Mouse (Mus musculus) c-Kit-positive CD71-negative TER-119-negative erythroid progenitor cells, embryonic 14.5 days (primary cell): Measurements from ENCODE around the gene Slc35a1.
"Not testable (repeated sequence)": the region's sequence is repeated elsewhere in the genome, so short reads cannot be mapped to it uniquely, and the experiment has no call there.

Source experiments
- DNase-seq: peaks from one replicate; pipeline ENCODE4 v3.0.0-alpha.2; 2013; ENCODE audit warnings: low read depth

The Slc35a1 gene

DNA sequence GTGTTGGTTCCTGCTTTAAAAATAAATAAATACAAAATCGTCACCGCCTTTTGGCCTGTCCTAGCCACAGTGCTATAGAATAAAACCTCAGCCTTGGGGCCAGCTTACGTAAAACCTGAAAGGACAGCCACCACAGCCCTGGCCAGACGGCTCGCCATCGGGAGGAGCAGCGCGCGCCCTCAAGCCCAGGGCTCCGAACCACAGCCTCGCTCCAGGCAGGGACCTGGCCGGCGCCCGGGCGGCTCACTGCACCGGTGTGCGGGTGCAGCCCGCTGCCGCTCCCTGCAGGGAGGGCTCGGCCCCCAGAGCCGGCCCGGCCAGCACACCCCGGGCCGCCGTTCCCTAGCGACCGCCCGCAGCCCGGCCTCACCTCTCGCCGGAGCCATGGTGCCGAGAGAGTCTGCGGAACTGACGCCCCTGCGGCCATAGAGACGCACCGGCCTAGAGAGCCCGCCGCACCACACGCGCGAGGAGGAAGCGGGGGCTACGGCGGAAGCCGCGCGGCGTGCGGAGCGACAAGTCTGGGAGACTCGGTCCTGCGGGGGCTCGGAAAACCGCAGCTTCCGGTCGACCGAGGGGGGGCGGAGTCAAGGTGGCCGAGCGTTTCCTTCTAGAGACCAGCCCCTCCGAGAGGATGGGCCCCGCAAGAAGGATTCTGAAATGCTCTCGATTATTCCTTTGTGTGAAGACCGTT lies at the start of gene Slc35a1:
Slc35a1 (minus strand) TSS at position 565 of the 694 bp plus-strand sequence.
- peak; percentile 83 for DNase-seq

DNA sequence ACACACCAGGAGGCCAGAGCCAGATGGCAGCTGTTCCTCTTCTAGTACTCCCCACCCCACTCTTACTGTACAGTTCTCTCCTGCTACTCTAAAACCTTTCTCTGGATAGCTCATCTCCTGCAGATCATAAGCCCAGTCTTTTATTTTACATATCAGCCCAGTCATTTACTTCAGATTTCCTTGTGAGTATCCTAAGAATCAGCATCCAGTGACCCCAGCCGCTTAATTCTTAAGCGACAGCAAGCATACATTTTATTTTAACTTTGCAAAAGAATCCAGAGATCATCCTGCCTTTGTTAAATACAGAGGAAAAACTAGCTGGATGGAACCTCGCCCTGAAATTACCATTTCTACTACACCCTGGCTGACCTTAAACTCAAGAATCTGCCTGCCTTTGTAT lies 47.2 kb upstream of the Slc35a1 start:
- no peak for DNase-seq

DNA sequence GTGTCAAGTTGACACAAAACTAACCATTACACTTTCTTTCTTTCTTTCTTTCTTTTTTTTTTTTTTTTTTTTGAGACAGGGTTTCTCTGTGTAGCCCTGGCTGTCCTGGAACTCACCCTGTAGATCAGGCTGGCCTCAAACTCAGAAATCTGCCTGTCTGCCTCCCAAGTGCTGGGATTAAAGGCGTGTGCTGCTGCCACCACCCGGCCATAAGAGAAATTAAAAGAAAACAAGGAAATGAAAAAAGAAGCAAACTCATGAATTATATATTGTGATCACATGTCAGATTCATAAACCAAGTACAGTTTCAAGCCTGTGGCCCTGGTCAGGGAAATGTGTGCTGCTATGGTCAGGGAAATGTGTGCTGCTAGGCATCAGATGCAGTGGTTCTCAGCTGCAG lies 46.2 kb upstream of the Slc35a1 start:
- not testable (repeated sequence) for DNase-seq

DNA sequence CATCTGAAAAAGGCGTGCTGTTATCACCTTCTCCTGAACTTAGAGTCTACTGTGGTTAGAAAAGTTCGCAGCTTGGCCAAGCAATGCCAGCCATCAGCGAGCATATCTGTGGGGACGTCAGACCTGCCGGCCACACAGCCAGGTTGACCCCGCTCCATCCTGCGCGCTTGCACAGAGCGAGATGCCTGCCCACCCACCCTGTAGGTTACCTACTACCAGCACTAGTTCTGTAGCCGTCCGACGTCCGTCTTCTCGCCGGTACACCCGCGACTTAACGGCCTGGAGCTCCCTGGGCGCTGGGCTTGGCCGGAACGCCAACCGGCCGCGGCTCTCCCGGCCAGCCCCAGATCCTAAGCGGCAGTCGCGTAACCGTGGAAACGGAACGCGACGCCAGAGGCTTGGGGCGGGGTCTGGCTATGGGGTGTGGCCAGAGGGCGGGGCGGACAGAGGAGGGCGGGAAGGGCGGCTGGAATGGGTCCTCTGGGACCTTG lies 42.7 kb upstream of the Slc35a1 start, which contains the start of gene Cfap206:
Cfap206 (minus strand) TSS at position 356 of the 491 bp plus-strand sequence.
- peak; percentile 60 for DNase-seq

- DNase-seq, result not testable (repeated sequence)
Measured at GRCm38 (mm10) chr4:34725710-34726109, 38.5 kb upstream of the Slc35a1 start.

DNA sequence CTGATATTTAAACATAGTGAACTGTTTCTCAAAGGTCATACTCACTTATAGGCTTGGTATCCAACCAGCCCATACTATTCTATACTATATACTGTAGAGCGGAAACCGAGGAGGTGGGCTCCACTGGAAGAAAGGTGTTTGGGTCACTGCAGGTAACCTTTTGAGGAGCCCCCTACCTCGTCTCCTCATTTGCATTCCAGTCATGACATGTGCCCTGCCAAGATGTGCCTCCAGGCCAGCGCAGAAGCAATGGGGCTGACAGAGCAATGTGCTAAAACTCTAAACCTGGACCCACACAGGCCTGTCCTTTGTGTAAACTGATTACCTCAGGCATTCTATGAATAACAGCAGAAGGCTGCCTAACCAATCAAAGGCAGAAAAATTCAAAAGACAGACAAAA lies 37.1 kb upstream of the Slc35a1 start:
- DNase-seq, result no peak

DNA sequence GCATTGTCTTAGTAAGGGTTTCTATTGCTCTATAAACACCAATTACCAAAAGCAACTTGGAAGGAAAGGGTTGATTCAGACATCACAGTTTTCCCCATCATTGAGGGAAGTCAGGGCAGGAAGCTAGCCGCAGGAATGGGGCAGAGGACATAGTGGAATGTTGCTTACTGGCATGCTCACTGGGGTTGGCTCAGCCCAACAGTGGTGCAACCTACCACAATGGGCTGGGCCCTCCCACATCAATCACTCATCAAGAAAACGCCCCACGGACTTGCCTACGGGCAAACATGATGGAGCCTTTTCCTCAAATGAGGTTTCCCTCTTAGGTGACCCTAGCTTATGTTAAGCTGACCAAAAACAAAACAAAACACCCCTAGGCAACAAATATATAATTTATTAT lies 35.9 kb upstream of the Slc35a1 start:
- no peak for DNase-seq

DNA sequence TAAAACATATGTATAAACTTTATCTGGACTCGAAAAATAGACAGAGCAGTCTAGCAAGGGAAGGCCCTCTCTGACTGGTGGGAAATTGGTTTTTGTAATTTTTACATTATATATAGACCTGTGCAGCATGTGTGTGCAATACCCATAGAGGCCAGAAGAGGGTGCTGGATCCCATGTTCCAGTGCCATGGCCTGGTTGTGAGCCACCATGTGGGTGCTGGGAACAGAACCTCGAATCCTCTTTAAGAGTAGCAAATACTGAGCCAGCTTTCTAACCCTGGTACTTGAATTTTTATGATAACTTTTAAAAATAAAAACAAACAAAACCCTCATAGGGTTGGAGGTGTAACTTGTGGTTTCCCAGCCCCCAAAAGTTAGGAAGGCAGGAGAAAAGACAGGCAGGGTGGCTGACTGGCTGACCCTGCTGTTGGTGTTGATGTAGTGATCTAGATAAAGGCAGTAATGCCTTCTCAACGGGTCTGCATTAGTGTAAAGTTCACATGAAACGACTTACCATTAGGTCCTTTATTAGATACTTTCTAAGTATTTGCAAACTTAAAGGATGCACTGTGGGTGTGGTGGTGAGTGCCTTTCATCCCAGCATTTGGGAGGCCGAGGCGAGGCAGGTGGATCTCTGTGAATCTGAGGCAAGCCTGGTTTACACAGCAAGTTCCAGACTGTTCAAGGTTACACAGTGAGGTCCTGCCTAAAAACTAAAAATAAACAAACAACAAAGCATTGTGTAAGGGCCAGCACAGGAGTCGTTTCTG lies 33.1 kb upstream of the Slc35a1 start:
- DNase-seq, result no peak

DNA sequence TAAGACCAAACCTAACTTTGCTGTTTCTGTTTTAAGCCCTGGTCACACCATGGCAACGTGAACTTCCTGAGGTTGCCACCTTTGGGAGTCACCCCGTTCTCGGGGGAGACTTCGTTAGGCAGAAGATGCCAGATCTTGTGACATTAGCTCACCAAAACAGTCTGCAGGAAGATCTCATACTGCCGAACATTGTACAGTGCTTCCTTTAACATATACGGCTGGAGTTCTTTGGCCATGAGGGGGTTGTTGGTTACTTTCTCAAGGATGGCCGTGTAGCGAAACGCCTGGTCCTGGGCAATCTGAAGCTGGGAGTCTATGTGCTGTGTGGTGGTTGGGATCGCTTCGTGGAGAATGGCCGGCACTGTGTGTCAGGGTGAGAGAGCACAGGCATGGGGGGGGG lies 32.2 kb upstream of the Slc35a1 start:
- no peak for DNase-seq

DNA sequence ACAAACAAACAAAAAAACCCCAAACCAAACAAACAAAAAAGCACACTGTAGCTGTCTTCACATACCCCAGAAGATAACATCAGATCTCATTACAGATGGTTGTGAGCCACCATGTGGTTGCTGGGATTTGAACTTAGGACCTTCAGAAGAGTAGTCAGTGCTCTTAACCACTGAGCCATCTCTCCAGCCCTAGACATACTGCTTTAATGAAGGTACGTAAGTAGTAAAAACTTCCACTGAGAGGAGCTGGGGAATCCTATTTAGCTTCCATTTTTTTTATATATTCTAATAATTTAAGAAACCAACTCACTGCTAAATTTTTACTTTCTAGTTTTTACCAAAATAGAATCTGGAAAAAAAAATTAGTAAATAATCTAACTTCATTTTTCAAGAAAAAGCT lies 27.8 kb upstream of the Slc35a1 start:
- DNase-seq, result no peak

- no peak for DNase-seq
Measured at GRCm38 (mm10) chr4:34708127-34708526, 20.9 kb upstream of the Slc35a1 start.

DNA sequence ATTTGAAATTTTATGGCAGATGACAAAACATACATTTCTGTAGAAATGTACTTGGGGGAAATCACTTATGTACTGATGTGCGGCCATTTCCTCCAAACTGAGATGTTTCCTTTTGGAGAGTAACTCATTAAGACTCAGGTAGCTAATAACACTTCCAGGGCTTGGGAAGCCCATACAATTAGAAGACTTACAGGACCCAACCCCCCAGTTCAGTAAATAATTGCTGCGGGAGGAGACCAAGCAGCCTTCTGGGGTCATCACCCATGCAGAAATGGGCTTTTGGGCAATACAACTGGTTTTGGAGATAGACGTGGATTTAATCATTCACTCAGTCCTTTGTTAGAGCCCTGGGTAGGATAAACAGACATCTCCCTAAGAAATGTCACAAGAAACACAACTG lies 20.0 kb upstream of the Slc35a1 start:
- DNase-seq, result no peak

- DNase-seq, result no peak
Measured at GRCm38 (mm10) chr4:34703029-34703428, 15.8 kb upstream of the Slc35a1 start.

DNA sequence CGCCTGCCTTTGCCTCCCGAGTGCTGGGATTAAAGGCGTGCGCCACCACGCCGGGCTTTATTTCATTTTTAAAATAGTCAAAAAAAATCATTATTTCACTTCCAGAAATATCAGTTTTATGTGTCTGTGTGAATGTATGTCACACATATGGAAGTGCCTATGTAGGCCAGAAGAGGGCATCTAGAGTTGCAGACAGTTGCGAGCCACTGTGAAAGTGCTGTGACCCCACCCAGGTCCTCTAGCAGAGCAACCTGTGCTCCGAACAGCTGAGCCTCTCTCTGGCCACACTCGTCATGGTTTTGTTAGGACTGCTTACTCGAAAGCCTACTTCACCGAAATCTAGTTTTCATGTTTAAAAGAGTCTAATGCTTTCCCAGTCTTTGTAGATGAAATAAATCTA lies 15.0 kb upstream of the Slc35a1 start:
- no peak for DNase-seq

DNA sequence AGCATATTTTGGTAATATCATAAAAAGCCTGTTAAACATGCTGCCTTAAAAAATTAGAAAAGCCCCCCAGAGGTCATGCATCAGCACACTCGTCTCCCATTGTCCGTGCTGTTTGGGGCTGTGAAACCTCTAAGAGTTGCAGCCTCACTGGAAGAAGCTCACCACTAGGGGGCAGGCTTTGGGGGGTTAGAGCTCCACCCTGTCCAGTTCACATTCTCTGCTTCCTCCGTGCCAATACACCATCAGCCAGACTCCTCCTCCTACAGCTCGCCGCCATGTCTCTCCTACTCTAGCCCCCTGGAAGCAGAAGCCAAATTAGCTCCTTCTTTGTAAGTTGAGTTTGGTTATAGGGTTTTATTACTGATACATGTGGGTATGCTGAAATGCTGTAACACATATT lies 14.3 kb upstream of the Slc35a1 start:
- DNase-seq, result no peak

DNA sequence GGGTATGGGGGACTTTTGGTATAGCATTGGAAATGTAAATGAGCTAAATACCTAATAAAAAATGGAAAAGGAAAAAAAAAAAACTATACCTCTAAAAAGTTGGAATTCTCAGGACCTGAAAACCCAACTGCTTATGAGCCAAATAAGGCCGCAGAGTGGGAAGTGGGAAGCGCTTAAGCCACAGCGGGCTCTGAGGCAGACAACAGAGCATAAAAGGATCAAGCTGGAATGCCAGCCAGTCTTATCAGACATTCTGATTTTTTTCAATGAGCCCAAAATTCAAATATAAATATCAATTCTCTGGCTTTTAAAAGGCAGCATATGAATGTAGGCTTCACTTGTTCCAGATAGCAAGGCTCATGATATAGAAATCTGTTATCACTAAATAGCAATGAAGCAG lies 783 bp upstream of the Slc35a1 start:
- DNase-seq, result no peak

DNA sequence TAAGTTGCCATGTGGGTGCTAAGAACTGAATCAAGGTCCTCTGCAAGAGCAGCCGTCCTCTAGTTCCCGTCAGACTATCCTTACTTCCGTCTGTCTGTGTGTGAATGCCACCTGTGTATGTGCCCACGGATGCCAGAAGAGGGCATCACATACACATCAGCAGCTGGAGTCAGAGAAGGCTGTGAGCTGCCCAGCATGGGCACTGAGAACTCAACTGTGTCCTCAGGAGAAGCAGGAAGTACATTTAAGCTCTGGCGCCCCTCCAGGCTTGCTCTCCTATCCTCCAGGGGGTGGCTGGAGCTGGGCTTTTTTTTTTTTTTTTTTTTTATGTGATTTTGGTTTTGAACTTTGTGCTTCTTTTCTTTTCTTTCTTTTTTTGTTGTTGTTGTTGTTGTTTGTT lies 6.7 kb downstream of the Slc35a1 start:
- DNase-seq, result no peak

- no peak for DNase-seq
Measured at GRCm38 (mm10) chr4:34673721-34674120, 13.5 kb downstream of the Slc35a1 start.

GRCm38 (mm10) chr4:34667923-34668322 lies 19.3 kb downstream of the Slc35a1 start:
- DNase-seq, result no peak

DNA sequence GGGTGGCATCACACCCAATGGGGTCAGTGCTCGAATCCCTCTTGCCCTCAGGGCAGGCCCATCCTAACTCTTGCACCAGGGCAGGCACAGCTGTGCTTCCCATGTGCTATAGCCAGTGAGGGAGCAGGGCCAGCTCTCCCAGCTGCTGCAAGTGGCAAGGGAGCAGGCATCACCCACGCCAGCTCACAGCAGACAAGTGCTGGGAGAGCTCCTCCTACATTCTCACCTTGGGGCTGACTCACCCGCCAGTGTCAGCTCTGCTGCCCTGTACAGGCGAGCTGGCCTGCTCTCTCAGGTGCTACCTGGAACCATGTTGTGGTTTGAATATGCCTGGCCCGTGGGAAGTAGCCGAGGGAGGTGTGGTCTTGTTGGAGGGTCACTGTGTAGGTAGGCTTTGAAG lies 25.3 kb downstream of the Slc35a1 start:
- DNase-seq, result no peak

GRCm38 (mm10) chr4:34661514-34661913 lies 25.7 kb downstream of the Slc35a1 start:
- DNase-seq, result no peak

GRCm38 (mm10) chr4:34659012-34659411 lies 28.2 kb downstream of the Slc35a1 start:
- DNase-seq, result no peak

GRCm38 (mm10) chr4:34656101-34656500 lies 31.1 kb downstream of the Slc35a1 start:
- DNase-seq, result no peak
